Mouse (Mus musculus): ENCODE data around the gene Pkhd1.

GRCm38 (mm10) chr1:20667567-20667966, 49.7 kb upstream of the Pkhd1 start:
- no peak for TF ChIP-seq POLR2A (IDR thresholded peaks at IDR 0.05; ENCODE audit: insufficient read depth, low read length)
- TF ChIP-seq EP300 (IDR thresholded peaks at IDR 0.05; ENCODE audit: insufficient read depth, low read depth, low read length) = no peak
